In the genomic region with DNA sequence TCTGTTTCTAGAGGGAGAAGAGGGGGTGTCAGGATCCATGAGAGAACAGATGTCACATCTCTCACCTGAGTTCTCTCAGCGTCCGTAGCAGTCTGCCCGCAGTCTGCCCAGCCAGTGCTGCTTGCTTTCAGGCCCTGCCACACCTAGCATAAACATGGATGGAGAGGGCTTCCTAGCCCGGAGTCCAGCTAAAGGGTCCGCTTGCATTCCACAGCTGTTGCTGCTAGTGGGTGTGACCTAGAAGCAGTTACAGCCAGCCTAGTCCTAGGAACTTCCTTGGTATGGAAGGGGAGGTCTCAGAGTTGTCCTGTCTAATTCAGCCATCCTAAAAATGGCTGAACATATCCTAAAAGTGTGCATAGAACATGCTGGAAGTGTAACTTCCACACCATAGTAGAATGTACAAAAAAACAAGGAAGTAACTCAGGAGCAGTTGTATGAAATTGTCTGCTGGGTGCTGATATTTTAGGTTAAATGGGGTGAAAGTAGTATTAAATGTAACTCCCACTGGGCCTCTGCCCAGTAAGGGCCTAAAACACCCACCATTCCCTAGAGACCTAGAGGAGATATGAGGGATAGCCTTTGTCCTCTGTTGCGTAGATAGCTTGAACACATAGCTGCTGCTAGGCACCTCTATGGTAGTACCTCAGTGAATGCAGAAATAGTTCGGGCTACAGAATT, we compare ENCODE assay signal across 1 mouse cellular context.
TF ChIP-seq lines count a peak whose summit lies in the region.

No protein-coding gene starts in this region.

TF ChIP-seq in MEL, 35 proteins besides CTCF, POLR2A, EP300 and RAD21 (continued from another document):
- TF ChIP-seq JUND (IDR thresholded peaks at IDR 0.05; ENCODE audit: low read depth, low read length) (no peak), ZKSCAN1 (IDR thresholded peaks at IDR 0.05; ENCODE audit: low read depth, low read length) (no peak), ETS1 (IDR thresholded peaks at IDR 0.05; ENCODE audit: low read depth, low read length) (peak; percentile 38; the same call in 1 of the 2 replicates), POLR2AphosphoS2 (IDR thresholded peaks at IDR 0.05; ENCODE audit: low read length) (no peak), MYB (IDR thresholded peaks at IDR 0.05; ENCODE audit: low read depth, low read length) (0 out of 2 replicates have a peak, but pooled peaks have one; percentile 25), CHD1 (IDR thresholded peaks at IDR 0.05; ENCODE audit: low read depth, low read length) (no peak), USF1 (IDR thresholded peaks at IDR 0.05; ENCODE audit: low read depth, low read length) (no peak), UBTF (IDR thresholded peaks at IDR 0.05; ENCODE audit: borderline replicate concordance, insufficient read depth, low read depth, low read length) (no peak), ZC3H11A (IDR thresholded peaks at IDR 0.05; ENCODE audit: low read depth, low read length) (no peak), ZNF384 (IDR thresholded peaks at IDR 0.05; ENCODE audit: low read depth, low read length) (peak; percentile 32; the same call in 1 of the 2 replicates), POLR2AphosphoS5 (IDR thresholded peaks at IDR 0.05; ENCODE audit: borderline replicate concordance, low read depth, low read length) (no peak), GATA1 (IDR thresholded peaks at IDR 0.05; ENCODE audit: low read depth, low read length) (no peak), RCOR1 (IDR thresholded peaks at IDR 0.05; ENCODE audit: low read depth, low read length) (no peak), NRF1 (IDR thresholded peaks at IDR 0.05; ENCODE audit: insufficient read depth, low read depth, low read length, poor library complexity, severe bottlenecking) (no peak), TBP (IDR thresholded peaks at IDR 0.05; ENCODE audit: low read depth, low read length) (no peak), KAT2A (conservative IDR thresholded peaks at IDR 0.05; ENCODE audit: low read depth, low read length) (no peak), MAFK (IDR thresholded peaks at IDR 0.05; ENCODE audit: borderline replicate concordance, low read depth, low read length) (no peak), SMC3 (IDR thresholded peaks at IDR 0.05; ENCODE audit: low read depth, low read length) (no peak), TAL1 (IDR thresholded peaks at IDR 0.05; ENCODE audit: low read length) (peak; percentile 19; the same call in 1 of the 2 replicates), ZMIZ1 (IDR thresholded peaks at IDR 0.05; ENCODE audit: low read depth, low read length) (no peak), TCF12 (IDR thresholded peaks at IDR 0.05; ENCODE audit: low read depth, low read length) (peak; percentile 73), SIN3A (IDR thresholded peaks at IDR 0.05; ENCODE audit: low read length) (0 out of 2 replicates have a peak, but pooled peaks have one; percentile 25), USF2 (IDR thresholded peaks at IDR 0.05; ENCODE audit: borderline replicate concordance in 1 of 2, insufficient read depth in 1 of 2, low read depth in 1 of 2, low read length in 2 of 2) (no peak), HCFC1 (IDR thresholded peaks at IDR 0.05; ENCODE audit: low read depth, low read length) (no peak), MXI1 (IDR thresholded peaks at IDR 0.05; ENCODE audit: low read depth, low read length) (no peak; the same call in 1 of the 2 replicates), MEF2A (IDR thresholded peaks at IDR 0.05; ENCODE audit: extremely low read depth, insufficient replicate concordance, low read depth, low read length, poor library complexity, severe bottlenecking) (no peak), MAX (IDR thresholded peaks at IDR 0.05; ENCODE audit: low read length) (no peak), E2F4 (IDR thresholded peaks at IDR 0.05; ENCODE audit: borderline replicate concordance, low read depth, low read length) (no peak), NELFE (IDR thresholded peaks at IDR 0.05; ENCODE audit: low read depth, low read length) (no peak), CHD2 (IDR thresholded peaks at IDR 0.05; ENCODE audit: low read length) (no peak), BHLHE40 (IDR thresholded peaks at IDR 0.05; ENCODE audit: borderline replicate concordance, low read depth, low read length) (no peak), MAZ (IDR thresholded peaks at IDR 0.05; ENCODE audit: low read depth, low read length) (no peak)
